Mouse (Mus musculus): ENCODE data around the gene 1110051M20Rik.

Gene 1110051M20Rik

DNA sequence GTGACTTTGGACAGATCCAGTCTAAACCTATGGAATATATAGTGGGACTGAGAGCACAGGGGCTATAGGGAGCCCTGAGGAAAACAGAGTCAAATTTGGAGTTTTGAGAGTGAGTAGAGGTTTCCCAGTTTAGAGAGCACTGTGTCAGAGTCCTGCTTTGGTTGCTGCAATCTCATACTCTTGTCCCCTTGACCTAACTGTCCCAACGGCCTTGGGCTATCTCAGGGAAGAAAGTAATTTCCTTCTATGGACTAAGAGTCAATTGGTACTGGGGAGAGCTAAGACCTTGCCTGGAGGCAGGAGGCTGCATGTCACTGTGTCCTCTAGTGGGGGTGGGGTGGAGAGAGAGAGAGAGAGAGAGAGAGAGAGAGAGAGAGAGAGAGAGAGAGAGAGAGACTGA lies 185.7 kb downstream of the 1110051M20Rik start:
- no peak for DNase-seq (ENCODE audit: low spot score)

DNA sequence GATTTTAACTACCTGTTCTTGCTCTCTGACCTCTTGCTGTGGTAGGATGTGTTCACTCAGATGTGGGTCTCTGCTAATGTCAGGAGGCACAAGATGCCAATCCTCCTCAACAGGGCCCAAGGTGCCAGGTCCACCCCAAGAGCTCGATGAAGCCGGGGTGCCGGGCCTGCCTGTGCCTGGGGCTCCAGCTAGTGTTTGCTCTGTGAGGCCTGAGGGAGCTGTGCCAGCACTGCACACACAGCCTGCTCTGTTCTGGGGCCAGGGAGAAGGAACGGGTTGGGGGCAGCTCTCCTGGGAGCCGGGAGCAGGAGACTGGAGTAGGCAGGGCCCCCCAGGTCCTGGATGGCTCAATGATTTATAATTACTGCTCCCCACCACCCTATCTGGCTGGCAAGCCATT lies 186.4 kb downstream of the 1110051M20Rik start:
- no peak for DNase-seq (ENCODE audit: low spot score)

DNA sequence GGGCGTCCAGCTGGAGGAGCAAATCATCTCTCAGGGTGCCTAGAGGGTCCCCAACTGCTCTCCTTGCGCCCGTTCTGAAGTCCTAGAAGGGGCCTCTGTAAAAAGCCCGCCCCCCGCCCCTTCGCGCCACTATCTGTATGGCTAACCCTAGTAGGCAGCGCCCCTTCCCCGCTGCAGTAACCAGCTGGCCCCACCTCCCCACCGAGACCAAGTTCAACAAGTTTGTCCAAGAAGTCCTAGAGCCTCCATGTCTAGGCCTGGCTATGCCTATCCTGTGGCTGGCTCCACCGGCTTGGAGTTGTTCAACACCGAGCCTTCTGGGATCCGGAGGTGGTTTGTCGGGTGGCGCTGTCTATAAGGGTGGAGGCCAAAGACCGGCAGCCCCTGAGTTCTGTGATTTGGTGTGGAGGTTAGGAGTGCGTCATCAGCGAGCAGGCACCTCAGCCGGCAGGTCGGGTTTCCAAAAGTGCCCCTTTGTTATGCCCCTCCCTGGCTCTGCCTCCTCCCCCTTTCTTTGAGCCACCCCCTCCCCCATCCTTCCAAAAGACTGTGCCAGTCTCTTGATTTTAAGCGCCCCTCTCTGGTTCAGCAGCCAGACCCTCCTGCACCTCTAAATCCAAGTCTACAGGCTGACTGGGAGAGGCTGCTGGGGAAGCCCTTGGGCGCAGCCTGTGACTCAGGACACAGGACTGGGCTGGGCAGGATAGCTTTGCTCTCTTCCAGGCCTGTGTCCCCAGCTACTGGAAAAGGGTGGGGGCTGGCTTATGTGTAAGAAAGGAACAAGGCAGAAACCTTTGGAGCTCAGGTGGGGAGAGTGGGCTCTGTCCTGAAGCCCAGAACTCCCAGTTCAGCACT lies 187.2 kb downstream of the 1110051M20Rik start:
- DNase-seq (ENCODE audit: low spot score) = peak; percentile 28

DNA sequence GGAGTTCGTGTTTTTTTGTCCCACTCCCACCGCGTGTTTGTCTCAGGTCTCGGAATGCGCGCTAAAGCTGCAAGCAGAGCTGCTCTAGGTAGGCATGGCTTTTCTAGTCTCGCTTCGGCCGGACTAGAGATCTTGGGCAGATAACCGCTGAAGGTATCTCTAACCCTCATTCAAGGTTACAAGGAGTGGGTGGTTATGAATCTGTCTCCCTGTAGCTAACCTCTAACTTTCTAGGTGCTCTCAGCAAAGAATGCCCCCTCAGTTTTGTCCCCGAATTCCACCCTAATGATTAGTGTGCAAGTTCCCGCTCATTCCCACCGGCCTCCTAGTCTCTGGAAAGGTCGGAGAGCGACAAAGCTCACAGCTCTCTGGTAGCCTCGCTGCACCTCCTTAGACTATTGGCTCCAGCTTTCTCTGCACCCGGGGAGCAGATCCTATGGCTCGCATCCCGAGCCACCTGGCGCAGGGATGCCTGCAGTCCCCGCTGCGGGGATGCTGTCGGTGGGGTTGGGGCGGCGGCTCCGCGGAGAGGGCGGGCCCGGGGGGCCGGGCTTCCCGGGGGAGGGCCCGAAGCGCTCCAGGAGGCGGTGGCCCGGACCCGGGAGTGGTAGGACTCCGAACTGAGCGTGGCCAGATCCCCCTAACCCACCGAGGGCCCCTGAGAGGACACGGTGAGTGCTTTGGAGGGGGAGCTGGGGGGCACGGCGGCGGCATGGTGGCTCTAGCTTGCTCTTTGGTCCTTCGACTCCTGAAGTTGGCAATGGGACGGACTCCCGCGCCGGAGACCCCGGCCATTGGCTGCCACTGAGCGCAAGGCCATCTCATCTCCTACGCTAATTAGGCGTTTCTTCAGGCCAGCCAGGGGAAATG lies 188.0 kb downstream of the 1110051M20Rik start:
- DNase-seq (ENCODE audit: low spot score) = peak; percentile 63

DNA sequence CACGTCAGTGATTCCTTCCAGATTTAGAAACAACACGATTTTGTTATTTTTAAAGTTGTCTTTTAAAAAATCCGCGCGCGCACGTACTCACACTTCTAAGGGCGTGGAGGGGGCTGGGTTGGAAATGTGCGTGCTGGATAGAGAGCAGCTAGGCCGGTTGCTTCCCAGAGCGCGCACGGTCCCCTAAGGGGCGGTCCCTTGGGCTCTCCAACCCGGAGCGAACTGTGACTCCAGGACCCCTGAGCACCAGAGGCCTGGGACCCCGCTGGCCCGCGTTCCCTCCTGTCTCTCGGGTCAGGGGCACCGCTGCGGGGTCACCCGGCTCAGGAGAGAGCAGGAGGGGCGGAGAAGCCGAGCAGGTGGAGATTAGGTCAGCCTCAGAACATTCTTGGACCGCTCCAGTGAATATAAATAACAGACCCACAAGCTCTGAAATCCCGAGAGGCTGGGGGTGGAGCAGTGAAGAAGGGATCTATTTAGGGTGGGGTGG lies 188.8 kb downstream of the 1110051M20Rik start, which contains the start of gene Pacsin3:
Pacsin3 (plus strand) TSS at position 294 of the 490 bp plus-strand sequence.
- DNase-seq (ENCODE audit: low spot score) = peak; percentile 48

DNA sequence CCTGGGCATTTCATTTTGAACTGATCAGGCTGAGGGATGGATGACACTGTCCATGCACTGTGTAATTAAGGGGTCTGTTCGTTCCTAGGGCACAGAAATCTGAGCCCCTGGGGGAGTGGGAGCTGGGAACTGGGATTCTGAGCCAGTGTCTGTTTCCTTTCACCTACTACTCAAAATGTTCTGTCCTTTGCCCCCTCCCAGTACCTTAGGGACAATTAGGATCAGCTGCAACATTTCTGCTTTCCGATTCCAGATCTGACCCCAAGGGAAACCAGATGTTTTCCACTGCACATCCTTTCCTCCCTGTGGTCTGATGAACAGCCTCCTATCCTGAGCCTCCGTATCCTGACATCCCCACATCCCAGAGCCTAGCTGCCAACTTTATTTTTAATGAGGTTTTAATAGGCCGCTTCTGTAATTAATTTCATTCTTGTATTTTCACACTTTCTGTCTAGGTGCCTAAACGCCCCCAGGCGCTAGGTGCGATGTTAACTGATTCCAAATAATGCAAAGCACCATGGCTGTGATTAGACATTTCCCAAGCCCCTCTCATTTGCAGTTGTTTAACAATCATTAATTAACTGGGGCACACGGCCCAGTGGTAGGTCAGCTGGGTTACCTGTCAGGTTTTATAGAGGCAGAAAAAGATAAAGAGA lies 189.7 kb downstream of the 1110051M20Rik start:
- peak; percentile 64 for DNase-seq (ENCODE audit: low spot score)

DNA sequence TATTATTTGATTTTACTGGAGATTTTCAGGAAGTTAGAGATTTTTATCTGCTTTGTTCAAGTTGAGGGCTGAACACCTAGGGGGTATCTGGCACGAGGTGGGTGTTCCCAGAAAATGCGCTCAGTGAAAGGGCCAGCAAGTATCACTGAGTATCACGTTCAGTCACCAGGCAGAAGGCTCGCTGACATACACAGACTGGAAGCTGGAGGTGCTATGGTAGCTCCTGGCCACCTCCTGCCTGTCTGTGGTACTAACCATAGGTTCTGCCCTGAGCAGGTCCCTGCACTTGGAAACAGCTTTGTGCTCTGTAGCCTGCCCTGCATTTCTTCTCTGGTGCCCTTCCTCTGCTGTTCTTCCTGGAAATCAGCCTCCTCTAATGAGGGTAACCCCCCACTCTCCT lies 192.0 kb downstream of the 1110051M20Rik start:
- DNase-seq (ENCODE audit: low spot score) = no peak

DNA sequence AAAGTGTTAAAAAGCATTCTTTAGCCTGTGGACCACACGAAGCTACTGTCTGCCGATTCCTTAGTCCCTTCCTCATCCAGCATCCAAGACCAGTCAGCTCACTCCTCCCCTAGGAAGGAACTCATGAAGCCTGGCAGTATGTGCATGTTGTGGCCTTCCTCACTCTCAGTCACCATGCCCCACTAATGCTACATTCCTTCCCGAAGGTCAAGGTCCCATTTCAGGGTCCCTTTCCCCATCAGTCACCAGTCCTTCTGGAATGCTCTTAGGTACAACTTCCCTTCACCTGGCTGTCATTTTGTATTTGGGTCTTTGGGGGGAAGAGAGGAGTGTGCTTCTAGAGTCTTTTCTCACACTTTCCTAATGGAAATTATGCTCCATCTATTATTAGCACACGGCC lies 192.5 kb downstream of the 1110051M20Rik start:
- DNase-seq (ENCODE audit: low spot score) = no peak

DNA sequence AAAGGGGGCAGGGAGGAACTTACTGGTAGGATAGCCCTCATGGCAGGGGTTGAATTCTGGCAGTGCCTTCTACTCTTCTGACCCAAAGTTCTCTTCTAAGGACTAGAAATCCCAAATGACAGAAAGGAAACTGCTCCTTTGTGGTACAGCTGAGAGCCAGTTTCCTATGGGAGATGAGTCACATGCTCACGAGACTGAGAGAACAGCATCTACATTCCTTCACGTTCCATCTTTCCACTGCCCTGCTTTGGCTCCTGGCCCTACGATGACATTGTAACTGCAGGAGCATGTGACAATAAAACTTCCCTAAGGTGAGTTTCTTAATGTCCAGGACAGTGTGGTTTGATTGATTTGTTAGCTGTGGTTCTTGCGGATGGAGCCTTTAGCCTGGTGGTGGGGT lies 196.1 kb downstream of the 1110051M20Rik start:
- DNase-seq (ENCODE audit: low spot score) = no peak

DNA sequence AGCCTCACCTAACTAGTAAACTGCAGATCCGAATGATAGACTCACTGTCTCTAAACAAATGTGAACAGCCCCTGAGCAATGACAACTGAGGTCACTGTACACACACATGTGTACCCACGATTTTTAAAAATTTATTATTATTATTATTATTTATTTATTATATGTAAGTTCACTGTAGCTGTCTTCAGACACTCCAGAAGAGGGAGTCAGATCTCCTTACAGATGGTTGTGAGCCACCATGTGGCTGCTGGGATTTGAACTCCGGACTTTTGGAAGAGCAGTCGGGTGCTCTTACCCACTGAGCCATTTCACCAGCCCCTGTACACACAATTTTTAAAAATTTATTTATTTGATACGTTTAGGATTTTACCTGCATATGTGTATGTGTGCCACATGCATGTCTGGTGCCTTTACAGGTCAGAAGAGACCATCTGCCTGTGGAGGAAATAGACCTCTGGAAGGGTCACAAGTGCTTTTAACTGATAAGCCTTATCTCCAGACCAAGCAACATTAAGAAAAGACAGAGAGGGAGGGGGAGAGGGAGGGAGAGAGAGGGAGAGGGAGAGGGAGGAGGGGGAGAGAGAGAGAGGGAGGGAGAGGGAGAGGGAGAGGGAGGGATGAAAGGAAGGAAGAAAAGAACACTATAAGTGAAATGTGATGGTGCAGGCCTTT lies 199.8 kb downstream of the 1110051M20Rik start:
- no peak for DNase-seq (ENCODE audit: low spot score)

DNA sequence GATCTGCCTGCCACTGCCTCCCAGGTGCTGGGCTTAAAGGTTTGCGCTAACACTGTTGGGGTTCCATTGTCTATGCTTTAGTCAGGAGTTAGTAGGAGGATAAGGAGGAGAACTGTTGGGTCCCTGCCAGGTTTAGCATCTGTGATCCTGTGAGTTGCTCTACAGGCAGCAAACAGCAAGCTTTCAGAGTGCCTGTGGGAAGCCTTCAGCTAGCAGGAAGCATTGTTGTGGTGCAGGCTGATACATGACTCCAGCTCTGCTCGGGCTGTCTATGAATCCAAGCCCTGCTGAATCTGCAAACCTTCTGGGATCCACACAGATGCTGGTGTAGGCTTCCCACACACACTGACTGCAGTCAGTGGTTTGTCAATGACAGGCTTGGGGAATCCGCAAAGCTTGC lies 201.1 kb downstream of the 1110051M20Rik start:
- no peak for DNase-seq (ENCODE audit: low spot score)

DNA sequence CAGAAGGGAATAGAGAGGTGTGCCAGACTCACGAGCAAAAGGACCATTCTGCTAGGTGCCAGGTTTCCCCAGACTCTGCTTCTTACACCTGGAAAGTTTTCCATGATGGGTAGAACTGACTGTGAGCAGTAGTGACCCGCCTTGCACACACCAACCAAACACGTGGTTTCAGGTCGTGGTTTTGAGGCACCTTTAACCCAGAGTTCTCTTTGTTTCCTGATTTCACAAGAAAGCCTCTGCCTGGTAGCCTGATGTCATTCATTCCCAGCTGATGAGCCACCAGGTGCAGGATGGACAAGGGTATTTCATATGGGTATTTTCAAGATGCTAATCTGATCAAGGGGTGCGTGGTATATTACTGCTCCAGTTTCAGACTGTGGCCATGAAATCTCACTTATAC lies 202.0 kb downstream of the 1110051M20Rik start:
- DNase-seq (ENCODE audit: low spot score) = no peak

DNA sequence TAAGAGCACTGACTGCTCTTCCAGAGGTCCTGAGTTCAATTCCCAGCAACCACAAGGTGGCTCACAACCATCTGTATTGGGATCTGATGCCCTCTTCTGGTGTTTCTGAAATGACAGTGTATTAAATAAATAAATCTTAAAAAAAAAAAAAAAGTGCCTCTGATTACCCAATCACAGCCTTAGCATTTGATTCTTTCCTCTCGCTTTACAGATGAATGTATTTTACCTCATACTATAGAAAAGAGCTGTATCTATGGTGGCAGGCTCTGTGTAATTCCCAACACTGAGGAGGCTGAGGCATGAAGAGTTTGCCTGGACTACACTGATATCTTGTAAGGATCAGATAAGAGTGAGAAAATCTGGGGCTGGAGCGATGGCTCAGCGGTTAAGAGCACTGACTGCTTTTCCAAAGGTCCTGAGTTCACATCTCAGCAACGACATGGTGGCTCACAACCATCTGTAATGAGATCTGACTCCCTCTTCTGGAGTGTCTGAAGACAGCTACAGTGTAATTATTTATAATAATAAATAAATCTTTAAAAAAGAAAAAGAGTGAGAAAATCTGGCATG lies 206.9 kb downstream of the 1110051M20Rik start:
- DNase-seq (ENCODE audit: low spot score) = peak; percentile 71

DNA sequence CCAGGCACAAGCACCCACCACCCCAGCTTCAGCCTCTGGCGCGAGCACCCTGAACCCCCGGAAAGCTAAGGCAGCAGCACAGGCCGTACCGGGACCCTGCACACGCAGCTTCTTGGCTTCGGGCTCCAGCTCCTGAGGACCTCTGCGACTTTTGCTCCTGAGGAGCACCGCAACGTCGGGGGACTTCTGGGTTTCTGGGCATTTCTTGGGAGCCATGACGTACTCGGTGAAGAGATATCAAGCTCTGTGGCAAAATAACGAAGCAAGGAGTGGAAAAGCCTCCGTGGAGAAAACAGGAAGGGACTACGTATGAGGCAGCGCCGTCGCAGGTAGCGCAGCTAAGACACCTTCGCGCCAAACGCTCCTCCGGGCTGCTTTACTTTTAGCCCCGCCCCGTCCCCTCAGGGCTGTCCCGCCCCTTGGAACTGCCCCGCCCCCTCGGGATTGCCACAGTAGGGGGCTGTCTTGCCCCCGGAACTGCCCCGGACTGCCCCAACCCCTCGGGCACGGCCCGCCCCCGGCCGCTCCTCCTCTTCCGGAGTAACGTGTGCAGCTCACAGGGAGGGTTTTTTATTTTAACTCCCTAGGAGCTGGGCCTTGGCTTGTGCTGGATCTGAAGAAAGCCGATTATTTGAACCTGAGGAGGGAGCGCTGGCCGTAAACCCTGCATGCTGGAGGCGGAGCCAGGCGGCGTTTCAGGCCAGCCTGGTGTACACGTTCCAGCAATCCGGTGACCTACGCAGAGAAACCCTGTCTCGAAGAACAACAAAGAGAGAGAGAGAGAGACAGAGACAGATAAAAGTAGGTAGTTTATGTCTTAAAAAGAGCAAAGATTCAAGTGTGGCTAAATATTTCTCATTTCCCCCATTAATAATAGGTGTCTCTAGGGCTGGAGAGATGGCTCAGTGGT lies 207.6 kb downstream of the 1110051M20Rik start, which contains the start of gene Ddb2:
Ddb2 (minus strand) TSS at position 382 of the 910 bp plus-strand sequence.
- peak; percentile 95 for DNase-seq (ENCODE audit: low spot score)

DNA sequence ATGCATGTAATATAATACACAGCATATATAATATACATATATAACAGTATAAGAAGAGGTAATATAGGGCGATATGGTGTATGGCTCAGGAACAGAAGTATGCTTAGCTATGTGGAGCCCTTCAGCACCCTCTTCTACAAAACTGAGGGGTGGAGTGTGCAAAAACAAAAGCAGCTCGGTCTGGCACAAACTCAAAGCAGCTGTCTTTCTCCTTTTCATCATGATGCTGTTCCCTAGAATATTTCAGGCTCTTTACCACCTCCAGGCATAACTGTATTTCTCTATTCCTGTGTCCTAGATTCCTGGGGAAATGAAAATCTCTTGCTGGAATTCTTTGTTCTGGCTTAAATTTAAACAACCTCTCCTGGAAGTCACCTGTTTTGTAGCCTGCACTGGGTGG lies 214.8 kb downstream of the 1110051M20Rik start:
- DNase-seq (ENCODE audit: low spot score) = no peak
